Mouse (Mus musculus) kidney, adult 9 months (tissue): Measurements from ENCODE around the gene Lpcat4.
A peak's percentile ranks its signal among the peaks of the same experiment; 100 is the strongest.
"Not testable (repeated sequence)": the region's sequence is repeated elsewhere in the genome, so short reads cannot be mapped to it uniquely, and the experiment has no call there.

Experiments used
- DNase-seq: peaks from one replicate; pipeline ENCODE4 v3.0.0; 2022

Lpcat4 gene

GRCm38 (mm10) chr2:112261748-112262653 is 22.7 kb downstream of the Lpcat4 start, which contains the start of gene Nop10:
TSS of gene Nop10 (plus strand) at chr2:112261926.
- peak; percentile 91 for DNase-seq

GRCm38 (mm10) chr2:112262779-112263295 is 23.6 kb downstream of the Lpcat4 start:
- DNase-seq: peak; percentile 39

DNA sequence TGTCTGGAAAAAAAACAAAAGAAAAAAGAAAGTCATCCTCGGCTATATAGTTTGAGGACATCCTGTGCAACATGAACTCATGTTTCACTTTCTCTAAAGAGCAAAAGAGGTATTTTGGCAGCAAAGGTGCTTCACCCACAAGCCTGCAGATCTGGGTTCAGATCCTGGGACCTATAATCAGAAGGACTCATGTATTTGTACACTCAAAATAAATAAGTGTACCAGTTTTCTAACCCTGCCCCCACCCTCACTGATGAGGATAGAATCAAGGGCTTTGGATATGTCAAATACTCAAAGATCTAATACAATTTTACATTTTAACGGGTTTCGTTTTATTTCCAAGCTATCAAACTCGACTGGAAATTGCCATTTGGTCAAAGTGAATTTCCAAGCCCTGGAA is 25.1 kb downstream of the Lpcat4 start:
- no peak for DNase-seq

GRCm38 (mm10) chr2:112265448-112266241 is 26.4 kb downstream of the Lpcat4 start, which contains the start of gene Slc12a6:
TSS of gene Slc12a6 (plus strand) at chr2:112265825.
- DNase-seq: peak; percentile 95

- DNase-seq: peak; percentile 46
Measured at GRCm38 (mm10) chr2:112266242-112266592, 26.9 kb downstream of the Lpcat4 start, which contains the start of gene Gm21985. TSS of gene Gm21985 (plus strand) at chr2:112266314.

GRCm38 (mm10) chr2:112266780-112267179 is 27.5 kb downstream of the Lpcat4 start:
- DNase-seq: peak; percentile 28

DNA sequence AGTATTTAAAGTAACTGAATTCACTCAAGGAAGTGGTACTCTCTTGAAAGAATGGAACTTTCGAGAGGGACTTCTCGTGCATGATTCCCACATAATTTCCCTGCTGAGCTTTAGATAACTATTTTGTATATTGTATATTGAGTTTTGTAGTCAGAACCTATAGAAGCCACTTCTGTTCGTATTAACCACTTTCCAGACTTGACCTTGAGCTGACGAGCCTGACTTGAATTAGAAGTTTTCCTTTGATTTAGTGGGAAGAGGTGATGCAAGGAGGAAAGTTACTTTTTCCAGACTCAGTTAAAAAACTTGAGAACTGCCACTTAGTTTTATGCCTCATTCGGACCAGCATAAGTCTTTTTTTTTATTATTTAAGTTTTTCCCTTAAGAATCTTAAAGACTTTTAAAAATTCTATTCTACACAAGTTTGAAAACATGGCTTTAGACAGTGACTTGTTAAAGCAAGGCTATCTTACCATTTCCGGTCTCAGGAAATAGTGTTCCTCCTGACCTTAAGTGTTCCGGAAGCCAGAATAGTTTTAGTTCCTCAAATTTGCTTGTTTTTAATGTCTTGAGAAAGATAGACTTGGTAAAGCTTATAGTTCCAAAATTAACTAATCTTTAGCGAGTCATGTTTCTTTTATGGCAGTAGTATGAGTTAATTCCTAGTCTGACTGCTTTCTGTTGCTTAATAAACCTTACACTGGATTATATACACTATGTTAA is 28.4 kb downstream of the Lpcat4 start:
- DNase-seq: peak; percentile 25

GRCm38 (mm10) chr2:112270011-112270410 is 30.7 kb downstream of the Lpcat4 start:
- no peak for DNase-seq

GRCm38 (mm10) chr2:112272909-112273308 is 33.6 kb downstream of the Lpcat4 start:
- DNase-seq: no peak

DNA sequence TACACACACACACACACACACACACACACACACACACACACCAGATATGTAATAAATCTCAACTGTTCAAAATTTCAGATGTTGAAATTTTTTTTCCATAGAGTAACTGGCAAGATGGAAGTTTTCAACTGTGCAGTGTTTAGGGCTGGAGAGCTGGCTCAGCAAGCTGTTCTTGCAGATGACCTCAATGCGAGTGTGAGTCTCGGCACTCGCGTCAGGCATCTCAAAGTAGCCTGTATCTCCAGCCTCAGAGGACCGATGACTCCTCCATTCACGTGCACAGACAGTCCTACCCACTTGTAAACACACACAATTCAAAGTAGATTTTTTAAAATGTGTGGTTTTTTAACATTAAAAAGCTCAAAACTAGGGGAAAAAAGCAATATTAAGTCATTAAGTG is 34.2 kb downstream of the Lpcat4 start:
- DNase-seq: no peak

DNA sequence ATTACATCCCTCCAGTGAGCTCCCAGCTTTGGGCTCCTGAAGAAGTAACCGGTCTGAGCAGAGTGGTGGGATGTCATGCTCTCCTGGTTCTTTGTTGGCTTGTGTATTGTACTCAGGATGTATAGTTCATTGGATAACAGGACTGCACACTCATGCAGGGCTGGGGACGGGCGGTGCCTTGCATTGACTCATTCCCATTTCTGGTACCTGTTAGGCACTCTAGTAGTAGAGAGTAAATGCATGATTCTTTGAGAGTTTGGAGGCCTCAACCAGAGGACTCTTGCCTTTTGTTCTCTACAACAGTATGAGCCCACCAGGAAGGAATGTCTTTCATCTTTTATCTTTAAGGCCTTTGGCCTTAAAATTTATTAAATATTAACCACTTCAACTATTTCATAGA is 37.6 kb downstream of the Lpcat4 start:
- DNase-seq: no peak

DNA sequence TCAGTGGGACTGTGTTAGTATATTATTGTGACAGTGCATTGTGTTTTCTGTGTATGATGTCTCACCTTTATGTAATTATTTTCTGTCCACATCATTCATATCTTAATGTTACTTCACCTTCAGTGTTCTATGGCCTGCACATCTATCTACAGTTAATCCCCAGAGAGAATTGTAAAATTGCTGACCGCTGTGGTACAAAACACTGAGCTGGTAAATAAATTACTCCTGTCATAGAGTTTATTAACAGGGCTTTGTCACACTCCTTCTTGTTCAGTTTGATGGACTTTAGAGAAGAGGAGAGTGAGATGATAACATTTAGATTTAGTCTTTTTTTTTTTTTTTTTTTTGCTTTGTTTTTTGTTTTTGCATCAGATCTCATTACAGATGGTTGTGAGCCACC is 43.6 kb downstream of the Lpcat4 start:
- peak; percentile 70 for DNase-seq

GRCm38 (mm10) chr2:112284363-112285030 is 45.2 kb downstream of the Lpcat4 start:
- peak; percentile 91 for DNase-seq

- DNase-seq: peak; percentile 63
Measured at GRCm38 (mm10) chr2:112285031-112285390, 45.7 kb downstream of the Lpcat4 start.

- DNase-seq: not testable (repeated sequence)
Measured at GRCm38 (mm10) chr2:112286062-112286461, 46.8 kb downstream of the Lpcat4 start.

GRCm38 (mm10) chr2:112287059-112287458 is 47.8 kb downstream of the Lpcat4 start:
- peak; percentile 30 for DNase-seq

DNA sequence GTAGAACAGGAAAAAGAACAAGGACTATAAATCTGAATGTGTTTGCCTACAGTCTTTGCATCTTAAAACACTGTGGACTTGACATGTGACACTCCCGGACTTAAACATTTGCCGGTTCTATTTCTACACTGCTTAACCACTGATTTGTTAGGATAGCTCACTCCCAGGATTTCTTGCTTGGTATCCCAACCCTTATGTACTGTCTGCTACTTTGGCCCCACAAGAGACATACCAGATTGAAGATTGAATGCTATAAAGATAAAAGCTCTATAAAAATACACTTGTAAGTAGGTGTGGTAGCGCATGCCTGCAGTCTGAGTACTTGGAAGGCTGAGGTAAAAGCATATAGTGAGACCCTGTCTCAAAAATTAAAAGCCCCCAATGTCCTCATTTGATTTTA is 50.2 kb downstream of the Lpcat4 start:
- DNase-seq: no peak

DNA sequence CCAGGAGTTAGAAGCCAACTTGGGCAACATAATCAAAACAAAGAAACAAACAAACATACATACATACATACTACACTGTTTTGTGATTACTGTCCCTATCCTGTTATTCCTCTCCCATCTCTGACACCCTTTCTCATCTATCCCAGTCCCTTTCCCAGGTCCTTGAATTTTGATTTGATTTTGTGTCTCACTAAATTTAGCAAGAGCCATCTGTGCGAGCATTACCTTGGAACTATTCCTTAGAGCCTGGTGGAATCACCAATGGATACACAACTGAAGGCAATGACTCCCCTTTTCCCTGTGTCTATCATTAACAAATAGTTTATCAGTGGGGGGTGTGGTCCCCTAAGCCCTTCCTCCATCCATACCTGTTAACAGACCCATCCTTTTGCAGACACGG is 53.6 kb downstream of the Lpcat4 start:
- no peak for DNase-seq

DNA sequence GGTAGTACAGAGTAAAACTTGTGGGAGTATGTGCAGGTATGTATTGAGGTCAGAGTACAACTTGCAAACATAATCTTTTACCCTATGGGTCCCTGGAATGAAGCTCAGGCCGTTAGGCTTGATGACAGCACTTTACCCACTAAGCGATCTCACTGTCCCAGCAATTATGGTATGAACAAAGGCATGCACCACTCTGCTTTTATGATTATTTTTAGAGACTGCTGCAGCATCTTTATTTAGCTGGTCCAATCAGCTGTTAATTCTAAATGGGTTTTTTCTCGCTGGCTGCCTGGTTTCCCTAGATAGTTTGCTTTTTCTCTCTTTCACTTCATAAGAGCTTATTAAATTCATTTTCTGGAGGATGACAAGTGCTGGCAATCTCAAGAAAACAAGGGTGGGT is 56.9 kb downstream of the Lpcat4 start:
- no peak for DNase-seq
